Mouse (Mus musculus) ZHBTc4 (cell line): Measurements from ENCODE around the gene Gmip.

Experiments used
- DNase-seq: peaks from one replicate; pipeline ENCODE4 v3.0.0-alpha.2; 2011; ENCODE audit warnings: low read depth, low spot score

Gmip gene

DNA sequence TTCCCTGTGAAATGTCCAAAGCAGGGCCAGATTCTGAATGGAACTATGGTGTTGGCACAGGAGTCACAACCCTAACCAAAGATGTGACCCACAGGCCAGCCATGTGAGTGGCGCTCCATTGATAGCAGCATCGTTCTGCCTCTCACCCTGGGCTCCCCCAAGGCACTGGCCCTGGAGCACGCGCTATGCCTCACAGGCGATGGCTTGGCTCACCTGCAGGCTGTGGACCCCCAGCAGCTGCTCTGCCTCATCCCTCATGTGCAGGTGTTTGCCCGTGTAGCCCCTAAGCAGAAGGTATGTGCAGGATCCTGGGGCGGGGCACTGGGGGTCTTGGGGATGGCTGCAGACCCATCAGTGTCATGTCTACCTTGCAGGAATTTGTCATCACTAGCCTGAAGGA, 5.1 kb upstream of the Gmip start:
- DNase-seq: no peak

DNA sequence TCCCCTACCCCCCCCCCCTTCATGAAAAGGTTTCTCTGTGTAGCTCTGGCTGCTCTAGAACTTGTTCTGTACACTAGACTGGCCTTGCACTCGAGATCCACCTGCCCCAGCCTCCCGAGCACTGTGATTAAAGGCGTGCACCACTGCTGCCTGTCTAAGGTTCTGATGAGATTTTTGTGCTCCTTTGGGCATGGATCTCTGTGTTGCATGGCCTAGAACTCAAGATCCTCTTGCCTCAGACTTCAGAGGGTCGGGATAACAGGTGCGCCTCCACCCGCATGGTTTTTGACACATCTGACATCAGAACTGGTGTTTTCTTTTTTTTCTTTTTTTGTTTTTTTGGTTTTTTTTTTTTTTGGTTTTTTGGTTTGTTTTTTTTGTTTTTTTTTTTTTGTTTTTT, 3.9 kb upstream of the Gmip start:
- DNase-seq: no peak

DNA sequence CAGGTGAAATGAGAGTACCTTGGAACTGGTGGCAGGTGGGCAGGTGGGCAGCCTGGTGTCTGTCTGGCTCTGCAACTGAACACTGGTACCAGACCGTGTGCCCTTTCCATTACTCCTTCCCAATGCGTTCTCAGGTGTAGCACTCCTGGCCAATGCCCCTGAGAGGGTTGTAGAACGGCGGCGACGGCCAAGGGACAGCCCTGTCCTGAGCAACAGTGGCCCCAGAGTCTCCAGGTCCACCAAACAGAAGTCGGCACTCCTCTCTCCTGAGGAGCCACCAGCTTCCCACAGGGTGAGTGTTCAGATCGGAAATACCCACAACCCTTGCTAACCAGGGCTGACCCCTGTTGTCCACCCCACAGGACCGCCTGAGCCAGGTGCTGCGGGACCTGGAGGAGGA, 3.4 kb upstream of the Gmip start:
- DNase-seq: no peak

DNA sequence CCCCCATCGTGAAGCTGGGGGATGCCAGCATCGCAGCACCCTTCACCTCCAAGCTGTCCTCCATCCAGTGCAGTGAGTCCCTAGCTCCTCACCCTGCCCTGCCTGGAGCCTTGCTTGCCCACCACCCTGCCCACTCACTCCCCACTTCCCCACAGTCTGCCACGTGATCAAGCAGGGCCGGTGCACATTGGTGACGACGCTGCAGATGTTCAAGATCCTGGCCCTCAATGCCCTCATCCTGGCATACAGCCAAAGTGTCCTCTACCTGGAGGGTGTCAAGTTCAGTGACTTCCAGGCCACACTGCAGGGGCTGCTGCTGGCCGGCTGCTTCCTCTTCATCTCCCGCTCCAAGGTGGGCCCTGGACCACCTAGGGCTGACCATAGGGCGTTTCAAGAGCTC, 3.0 kb upstream of the Gmip start:
- DNase-seq: no peak

DNA sequence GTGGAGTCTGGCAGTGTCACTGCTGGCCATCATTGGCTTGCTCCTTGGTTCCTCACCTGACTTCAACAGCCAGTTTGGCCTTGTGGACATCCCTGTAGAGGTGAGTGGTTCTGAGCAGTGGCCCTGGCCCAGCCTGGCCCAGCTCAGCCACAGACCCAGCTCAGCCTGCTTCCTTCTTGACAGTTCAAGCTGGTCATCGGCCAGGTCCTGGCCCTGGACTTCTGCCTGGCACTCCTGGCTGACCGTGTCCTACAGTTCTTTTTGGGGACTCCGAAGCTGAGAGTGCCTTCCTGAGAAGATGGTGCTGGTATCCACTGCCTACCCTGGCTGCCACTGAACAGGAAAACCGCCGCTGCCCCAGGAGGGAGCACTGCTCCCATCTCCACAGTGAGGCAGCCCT, 1.2 kb upstream of the Gmip start:
- no peak for DNase-seq

DNA sequence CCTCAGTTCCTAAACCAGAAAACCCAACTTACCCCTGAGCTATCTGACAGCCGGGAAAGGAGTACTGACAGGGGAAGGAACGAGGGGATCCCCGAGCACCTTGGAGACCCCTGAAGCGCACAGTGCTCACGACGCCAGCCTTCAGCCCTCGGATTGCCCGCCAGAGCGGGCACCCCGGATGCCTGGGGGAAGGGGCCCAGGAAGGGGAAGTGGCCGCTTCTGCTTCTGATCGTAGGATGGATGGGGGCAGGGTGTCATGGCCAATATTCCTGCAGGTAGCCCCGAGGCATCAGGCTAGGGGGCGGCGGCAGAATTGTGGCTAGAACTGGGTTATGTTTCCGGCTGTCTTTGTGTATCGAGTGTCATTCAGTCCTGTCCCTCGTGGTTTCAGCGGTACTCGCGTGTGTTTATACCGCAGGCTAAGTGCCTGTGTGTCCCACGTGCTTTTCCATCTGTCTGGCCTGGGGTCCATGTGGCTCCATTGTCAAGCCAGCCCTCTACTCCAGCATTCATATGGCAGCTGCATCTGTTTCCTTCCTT, 455 bp downstream of the Gmip start:
- DNase-seq: peak; percentile 29

DNA sequence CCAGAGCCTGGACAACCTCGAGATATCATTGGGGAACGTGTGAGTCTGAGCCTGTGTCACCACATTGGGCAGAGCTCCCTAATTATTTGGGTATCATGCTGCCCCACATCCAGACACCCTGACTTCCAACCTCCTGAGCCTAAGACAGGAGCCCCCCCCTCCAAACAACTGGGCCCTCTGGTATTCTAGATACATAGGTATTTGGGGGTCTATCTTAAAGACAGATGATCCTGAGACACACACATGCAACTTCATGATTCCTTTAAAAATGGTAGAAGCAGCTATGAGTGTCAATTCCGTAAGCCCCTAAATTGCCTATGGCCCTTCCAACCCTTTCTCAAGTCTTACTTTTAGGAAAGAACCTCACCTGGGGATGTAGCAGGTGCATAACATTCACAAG, 1.3 kb downstream of the Gmip start:
- DNase-seq: no peak

DNA sequence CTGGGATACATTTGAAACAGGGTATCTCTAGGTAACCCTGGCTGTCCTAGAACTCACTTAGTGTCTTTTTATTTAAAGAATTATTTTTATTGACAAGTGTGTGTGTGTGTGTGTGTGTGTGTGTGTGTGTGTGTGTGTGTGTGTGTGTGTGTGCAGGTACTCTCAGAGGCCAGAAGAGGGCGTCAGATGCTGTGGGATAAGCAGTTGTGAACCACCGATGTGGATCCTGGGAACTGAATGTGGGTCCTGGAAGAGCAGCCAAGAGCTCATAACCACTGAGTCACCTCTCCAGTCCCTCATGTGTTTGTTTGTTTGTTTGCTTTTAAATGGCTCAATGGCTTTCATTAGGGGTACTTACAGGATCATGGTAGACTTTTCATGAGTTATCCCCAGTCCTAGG, 6.4 kb downstream of the Gmip start:
- peak; percentile 73 for DNase-seq

DNA sequence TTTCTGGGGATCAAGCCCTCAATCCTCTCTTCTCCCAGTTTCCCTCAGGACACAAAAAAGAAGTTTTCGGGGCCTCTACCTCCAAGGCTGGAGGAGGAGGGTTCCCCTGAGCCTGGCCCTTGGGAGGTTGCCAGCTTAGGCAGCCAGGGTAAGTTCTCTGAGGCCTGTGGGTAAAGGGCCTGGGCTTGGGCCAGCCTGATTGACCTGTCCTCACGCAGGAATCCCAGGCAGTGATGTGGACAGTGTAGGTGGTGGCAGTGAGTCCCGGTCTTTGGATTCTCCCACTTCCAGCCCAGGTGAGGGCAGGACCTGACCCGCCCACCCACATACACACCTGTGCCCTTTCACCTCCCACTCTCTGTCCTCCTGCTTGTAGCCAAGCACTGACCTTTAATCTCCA, 6.9 kb downstream of the Gmip start:
- DNase-seq: no peak

DNA sequence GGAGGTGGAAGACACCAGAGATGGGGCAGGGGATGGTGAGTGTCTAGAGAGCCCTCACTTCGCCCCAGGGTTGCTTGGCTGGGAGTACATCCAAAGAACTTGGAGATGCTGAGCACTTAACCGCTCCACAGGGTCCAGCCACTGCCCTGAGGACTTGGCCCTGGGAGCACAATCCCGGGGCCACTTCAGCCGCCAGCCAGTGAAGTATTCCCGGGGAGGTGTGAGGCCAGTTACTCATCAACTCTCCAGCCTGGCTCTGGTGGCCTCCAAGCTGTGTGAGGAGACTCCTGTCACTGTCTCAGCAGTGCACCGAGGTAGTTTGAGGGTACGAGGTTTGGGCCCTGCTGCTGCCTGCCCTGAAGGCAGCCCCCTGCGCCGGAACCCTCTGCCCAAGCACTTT, 12.0 kb downstream of the Gmip start:
- no peak for DNase-seq

DNA sequence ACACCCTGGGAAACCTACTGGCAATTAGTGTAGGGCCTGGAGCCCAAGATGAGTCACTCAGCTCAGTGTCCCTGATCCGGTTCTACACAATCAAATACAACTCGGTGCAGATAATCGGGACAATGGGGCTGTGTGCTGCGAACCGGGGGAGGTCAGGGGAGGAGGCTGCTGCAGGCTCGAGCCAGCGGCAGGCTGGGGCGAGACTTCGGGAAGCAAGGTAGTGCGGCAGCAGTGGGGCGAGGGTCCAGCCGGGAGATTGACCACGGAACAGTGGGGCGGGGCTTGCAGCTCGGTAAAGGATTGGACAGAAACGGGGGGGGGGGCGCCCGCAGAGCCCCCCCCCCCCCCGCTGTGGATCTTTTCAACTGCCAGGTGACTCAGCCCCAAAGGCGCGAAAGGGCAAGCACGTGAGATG, 13.5 kb downstream of the Gmip start:
- peak; percentile 53 for DNase-seq

DNA sequence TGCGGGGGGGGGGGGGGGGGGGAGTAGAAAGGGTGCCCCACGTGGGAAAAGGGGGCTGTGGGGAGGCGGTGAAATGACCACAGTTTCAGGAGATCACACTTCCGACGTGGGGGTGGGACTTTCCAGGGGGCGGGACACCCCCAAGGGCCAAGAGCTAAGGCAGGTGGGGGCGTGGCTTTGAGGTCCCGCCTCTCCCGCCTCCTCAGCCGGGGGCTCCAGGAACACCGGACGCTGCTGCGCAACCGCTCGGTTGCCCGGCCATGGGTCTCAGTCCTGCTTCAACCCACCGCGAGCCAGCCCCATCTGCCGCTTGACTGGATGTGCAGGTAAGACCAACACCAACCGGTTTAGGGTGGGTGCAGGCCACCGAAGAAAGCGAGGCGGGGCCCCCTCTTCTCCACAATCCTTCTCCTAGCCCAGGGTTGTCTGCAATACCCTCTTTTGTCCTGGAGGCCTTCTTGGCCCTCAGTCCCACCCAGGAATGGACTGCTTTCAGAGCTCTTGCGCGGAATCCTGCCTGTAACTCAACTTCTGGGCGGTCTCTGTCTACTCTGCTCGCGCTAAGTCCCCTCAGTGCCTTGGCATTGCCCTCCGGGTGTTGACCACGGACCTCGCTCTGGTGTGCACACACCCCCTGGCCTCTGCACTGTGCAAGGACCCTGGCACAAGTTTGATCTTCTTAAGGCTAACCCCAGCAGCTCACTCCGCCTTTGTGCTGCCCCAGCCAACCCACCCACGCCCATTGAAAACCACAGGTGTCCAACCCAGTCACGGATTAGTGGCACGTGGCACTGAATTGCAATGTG, 14.1 kb downstream of the Gmip start, which contains the start of gene Lpar2:
Lpar2 (plus strand) TSS at position 44 of the 806 bp plus-strand sequence.
- DNase-seq: peak; percentile 80

DNA sequence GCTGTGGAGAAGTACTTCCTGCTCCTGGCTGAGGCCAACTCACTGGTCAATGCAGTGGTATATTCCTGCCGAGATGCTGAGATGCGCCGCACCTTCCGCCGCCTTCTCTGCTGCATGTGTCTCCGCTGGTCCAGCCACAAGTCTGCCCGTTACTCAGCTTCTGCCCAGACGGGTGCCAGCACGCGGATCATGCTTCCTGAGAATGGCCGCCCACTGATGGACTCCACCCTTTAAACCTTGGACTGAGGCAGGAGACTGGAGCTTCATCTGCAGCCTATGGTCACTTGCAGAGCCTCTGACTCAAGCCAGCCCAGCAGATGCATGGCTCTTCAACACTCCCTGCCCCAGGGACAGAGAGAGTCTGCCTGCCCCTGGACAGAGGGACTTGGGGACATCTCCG, 17.9 kb downstream of the Gmip start:
- peak; percentile 33 for DNase-seq

DNA sequence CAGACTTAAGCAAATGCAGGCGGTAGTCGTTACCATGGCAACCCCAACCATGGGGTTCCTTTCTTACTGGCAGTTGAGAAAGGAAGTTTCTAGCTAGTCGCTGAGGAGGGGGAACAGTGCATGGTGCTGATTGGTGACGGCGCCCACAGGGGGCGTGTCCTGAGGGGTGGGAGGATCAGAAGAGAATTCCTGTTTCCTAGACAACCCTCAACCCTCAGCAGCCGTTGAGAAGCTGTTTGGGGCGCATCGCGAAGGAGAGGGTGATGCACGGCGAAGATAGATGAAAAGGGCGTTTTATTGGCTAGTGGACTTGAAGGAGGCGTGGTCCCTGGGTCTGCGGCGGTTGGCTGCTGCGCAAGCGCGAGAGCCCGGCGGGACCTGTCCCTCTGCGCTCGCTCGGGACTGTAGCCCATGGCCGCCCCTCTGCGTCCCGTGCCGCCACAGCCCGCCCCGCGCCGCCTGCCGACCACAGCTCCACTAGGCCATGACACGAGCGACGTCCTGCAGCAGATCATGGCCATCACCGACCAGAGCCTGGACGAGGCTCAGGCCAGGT, 23.9 kb downstream of the Gmip start, which contains the start of gene Pbx4:
Pbx4 (plus strand) TSS at position 194 of the 556 bp plus-strand sequence.
- peak; percentile 98 for DNase-seq

DNA sequence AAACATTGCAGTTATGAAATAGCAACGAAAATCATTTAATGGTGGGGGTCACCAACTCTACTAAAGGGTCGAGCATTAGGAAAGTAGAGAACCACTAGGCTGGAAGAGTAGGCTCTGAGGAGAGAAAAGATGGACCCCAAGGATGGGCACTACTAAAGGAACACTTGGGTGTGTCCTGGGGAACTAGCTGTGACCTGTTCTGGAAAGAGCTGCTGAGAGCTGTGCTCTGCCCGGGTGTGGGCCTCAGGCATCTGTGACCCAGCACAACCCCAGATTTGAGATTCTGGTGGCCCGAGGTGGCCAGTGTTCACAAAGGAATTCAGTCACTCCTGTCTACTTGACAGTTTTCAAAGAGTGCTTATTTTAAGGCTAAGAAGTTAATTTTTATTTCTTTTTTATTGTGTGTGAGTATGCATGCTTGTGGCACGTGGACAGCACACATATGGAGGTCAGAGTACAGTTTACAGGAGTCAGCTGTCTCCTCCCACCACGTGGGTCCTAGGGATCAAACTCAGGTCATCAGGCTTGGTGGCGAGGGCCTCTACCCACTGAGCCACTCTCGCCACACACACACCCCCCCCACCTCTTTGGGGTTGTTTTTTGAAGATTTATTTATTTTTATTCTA, 28.7 kb downstream of the Gmip start:
- DNase-seq: peak; percentile 44

DNA sequence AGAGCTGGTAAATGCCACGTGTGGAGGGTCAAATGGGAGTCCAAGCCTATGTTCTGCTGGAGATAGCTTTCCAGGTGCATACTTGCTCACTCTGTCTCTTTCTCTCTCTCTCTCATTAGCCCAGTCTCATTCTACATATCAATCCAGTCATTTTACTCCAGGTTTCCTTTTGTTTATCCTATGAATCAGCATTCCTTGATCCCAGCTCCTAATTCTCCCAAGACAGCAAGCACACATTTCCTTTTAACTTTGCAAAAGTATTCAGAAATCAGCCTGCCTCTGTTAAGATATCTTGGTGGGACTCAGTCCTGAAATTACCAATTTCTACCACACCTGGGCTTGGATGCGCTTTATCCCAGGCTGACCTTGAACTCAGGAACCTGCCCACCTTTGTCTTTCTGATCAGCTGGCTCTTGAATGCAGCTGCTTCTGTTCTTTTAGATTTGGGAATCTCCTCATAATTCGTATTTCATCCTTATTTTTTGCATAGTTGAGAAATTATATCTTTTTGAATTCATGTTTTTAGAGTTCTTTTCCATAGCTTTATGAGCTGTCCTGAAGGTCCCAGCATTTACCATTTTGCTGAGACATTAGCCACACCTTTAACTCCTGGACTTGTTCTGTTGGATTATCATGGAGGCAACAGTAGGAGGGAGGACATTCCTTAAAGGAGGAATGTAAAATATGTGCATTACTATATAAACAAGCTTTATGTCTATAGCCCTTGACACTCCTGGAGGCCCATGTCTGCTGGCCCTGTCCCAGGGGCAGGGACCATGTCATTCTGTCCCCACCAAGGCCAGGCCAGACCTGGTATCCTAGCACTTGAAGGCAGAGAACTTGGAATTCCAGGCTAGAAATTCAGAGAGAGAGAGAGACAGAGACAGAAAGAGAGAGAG, 38.9 kb downstream of the Gmip start:
- peak; percentile 59 for DNase-seq

DNA sequence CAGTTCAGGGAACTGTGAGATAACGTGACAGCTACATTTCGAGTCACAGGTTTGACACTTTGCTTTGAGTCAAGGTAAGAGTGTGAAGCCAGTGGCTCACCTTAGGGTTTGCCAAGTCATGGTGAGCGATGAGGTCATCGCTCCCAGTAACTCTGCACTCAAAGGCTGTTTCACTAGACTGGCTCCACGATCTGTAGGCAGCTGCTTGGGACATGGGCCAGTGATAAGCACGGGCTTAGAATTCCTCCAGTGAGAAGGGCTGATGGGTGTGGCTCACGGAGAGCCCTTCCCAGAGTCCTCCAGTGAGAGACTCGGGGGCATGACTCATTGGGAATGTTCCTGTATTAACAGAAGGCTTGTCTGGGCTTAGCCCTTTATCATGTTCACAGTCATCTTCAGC, 40.5 kb downstream of the Gmip start:
- DNase-seq: peak; percentile 94

DNA sequence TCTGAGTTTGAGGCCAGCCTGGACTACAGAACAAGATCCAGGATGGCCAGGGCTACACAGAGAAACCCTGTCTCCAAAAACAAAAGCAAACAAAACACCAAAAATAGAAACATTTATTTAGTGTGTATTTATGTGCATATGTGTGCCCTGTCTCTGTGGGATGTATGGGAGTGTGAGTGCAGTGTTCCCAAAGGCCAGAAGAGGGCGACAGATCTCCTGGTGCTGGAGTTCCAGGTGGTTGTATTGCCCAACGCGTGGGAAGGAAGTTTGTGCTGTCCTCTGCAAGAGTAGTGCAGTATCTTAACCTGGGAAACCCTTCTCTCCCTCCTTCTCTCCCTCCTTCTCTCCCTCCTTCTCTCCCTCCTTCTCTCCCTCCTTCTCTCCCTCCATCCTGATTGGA, 41.4 kb downstream of the Gmip start:
- peak; percentile 85 for DNase-seq

DNA sequence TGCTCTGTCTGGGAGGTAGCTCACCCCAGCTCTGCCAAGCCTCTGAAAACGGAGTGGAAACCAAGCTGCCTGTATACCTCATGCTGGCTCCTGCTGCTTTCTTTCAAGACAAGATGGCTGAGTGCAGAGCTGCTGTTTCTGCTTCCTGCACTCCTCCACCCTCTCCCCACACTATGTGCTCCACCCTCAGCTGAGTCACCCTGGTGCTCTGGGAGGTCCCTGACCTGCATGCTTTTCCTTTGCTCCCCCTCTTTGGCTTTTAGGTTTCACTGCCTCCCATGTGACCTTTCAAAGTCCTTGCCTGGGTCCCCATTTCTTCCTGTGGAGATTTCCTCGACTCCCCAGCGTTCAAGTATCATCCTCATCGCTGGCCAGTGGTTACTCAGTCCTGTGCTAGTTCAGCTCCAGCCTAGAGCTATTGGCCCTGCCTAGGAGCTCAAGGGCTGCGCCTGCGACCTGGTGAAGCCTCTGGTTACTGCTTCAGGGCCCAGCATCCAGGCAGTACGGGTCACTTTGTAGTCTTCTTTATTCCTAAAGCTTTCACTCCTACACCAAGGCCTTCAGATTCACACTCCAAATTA, 42.5 kb downstream of the Gmip start:
- peak; percentile 30 for DNase-seq

DNA sequence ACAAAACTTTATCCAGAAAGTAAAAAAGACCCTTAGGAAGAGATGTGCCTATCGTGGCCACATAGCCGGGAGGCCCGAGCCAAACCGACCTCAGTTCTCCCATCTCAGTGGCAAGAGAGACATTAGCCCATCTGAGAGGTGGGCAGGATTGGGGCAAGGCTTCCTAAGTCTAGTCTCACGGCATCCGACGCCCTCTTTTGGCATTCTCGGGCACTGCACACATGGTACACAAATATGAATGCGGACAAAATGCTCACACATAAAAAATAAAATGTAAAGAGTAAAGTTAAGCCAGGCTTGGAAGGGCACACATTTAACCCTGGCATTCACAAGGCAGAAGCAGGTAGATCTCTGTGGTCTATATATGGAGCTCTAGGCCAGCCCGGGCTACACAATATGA, 45.4 kb downstream of the Gmip start:
- peak; percentile 63 for DNase-seq

DNA sequence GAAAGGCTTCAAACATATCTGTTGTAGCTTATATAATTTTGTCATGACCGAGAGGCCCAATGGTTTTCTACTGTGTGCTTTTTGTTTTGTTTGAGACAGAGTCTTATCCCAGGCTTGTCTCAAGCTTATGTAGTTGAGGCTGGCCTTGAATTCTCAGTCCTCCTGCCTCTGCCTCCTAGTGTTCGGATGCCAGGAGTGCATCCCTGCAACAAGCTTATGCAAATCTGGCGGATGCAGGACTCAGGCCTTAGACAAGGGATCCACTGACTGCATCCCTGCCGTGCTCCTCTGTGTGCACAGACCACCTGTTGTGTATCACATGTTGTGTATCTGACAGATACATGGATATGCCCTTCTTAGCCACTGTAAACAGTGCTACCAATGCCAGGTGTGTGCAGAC, 52.3 kb downstream of the Gmip start:
- peak; percentile 84 for DNase-seq
